Mouse (Mus musculus) testis, postnatal 14 days (tissue): ENCODE results near the gene Vmn2r51.
"Not testable (repeated sequence)": the region's sequence is repeated elsewhere in the genome, so short reads cannot be mapped to it uniquely, and the experiment has no call there.

Source experiments
- DNase-seq: peaks from one replicate; pipeline ENCODE4 v3.0.0; 2021; ENCODE audit warnings: low spot score

The Vmn2r51 gene

GRCm38 (mm10) chr7:10105641-10106040 lies at the start of gene Vmn2r51:
Vmn2r51 (minus strand) TSS chr7:10105741.
- not testable (repeated sequence) for DNase-seq

- DNase-seq = not testable (repeated sequence)
Observed at GRCm38 (mm10) chr7:10053196-10053595, 52.3 kb downstream of the Vmn2r51 start, which contains the start of gene Vmn2r50. Vmn2r50 (minus strand) TSS chr7:10053296.
